Mouse (Mus musculus): ENCODE measurements at regions not wholly inside any gene's neighbourhood (a gene's known extent, or its start where the extent isn't known, plus 50 kb on each side); places are given as distances from the start of the nearest gene placed in this dataset.

- TF ChIP-seq CTCF (IDR thresholded peaks at IDR 0.05; ENCODE audit: control insufficient read depth, insufficient read depth, insufficient replicate concordance, low read depth, low read length), result no peak
- no peak for TF ChIP-seq POLR2A (IDR thresholded peaks at IDR 0.05; ENCODE audit: control insufficient read depth, low read depth, low read length)
These were observed 321.9 kb downstream of the Mllt3 start for GRCm38 (mm10) chr4:87711185-87711827.
